Mouse (Mus musculus): Measurements from ENCODE around the gene Btd.

Btd gene

GRCm38 (mm10) chr14:31700376-31700775 is 59.5 kb downstream of the Btd start:
- DNase-seq (ENCODE audit: low spot score in 2 of 2) = no peak

- DNase-seq (ENCODE audit: low spot score in 2 of 2) = no peak
Measured at GRCm38 (mm10) chr14:31709343-31709742, 68.5 kb downstream of the Btd start.

- no peak for DNase-seq (ENCODE audit: low spot score in 2 of 2)
Measured at GRCm38 (mm10) chr14:31715669-31716068, 74.8 kb downstream of the Btd start.

GRCm38 (mm10) chr14:31717360-31717759 is 76.5 kb downstream of the Btd start:
- no peak for DNase-seq (ENCODE audit: low spot score in 2 of 2)
